25 mouse cellular contexts compared by ENCODE assay signal in the genomic region with DNA sequence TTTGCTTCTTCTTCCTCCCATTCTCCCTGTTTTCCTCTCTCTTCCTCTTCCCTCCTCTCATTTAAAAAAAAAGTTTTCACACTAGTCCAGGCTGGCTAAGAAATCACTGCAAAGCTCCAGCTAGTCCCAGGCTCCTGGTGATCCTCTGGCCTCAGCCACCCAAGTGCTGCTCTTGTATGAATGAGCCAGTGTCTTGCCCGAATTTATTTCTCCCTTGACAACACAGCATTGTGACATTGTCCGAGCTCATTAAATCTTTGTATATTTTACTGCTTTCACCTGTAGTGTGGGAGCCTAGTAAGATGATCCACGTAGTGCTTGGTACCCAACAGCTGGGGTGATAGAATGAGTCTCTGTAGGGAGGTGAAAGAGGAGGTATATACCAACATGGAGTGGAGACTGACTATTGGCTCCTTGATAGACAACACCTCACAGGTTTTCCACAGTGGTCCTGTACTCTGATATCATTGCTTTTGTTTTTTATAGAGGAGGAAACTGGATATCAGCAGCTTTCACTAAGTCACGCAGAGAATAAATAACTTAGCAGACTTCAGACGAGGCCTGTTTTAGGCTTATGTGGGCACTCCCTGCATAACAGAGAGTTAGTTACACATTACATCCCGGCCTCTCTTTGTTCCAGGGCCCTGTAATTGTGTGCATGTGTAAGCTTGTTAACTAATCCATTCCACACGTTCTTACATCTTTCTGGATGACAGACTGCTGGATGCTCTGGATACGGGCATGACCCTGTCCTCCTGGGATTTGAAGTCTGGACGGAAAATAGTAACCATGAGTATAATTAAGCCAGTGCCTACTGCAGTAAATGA. TPM values are rescaled to one million over a fixed set of nuclear protein-coding genes. Genes with fewer than 3 reads are reported as not detected.
A peak's percentile ranks its signal among the peaks of the same experiment; 100 is the strongest.
DNase-seq lines count a peak whose midpoint lies in the region; ATAC-seq lines count a peak whose summit lies in the region.
"Had no signal": no experiment of that assay in that cellular context is flagged by ENCODE, and none has a peak within 500 bp of the region (broad histone marks: within the 10 kb centered on the region; RNA-seq: fewer than 3 reads in every experiment).

No protein-coding gene starts in this region.

- no peaks in the 10 kb centered on the region for H3K36me3 ChIP-seq in hindbrain, embryonic 11.5 days (ENCODE audit: control insufficient read depth, insufficient read depth, low read length)
- H3K36me3 ChIP-seq in hindbrain, embryonic 16.5 days (ENCODE audit: control insufficient read depth, insufficient read depth, low read length), result no peaks in the 10 kb centered on the region
- no peaks in the 10 kb centered on the region for H3K36me3 ChIP-seq in limb, embryonic 11.5 days (ENCODE audit: control insufficient read depth, insufficient read depth, low read length)
- H3K36me3 ChIP-seq in limb, embryonic 10.5 days, result peaks cover 8% of the 10 kb centered on the region; the same call in 1 of the 2 replicates
- 0 out of 2 replicates have a peak, but pooled peaks cover 8% of the 10 kb centered on the region for H3K36me3 ChIP-seq in embryonic facial prominence, embryonic 14.5 days (ENCODE audit: control insufficient read depth, insufficient read depth, low read length)
- H3K36me3 ChIP-seq in intestine, embryonic 15.5 days, result no peaks in the 10 kb centered on the region
- H3K36me3 ChIP-seq: G1E; limb, embryonic 15.5 days; lung, embryonic 15.5 days had no signal

- WGBS in hindbrain, embryonic 11.5 days, result 78% methylated on average over 9 of the region's 9 CpGs
- 82% methylated on average over 9 of the region's 9 CpGs for WGBS in hindbrain, embryonic 16.5 days
- WGBS in limb, embryonic 11.5 days, result 43% methylated on average over 9 of the region's 9 CpGs
- 61% methylated on average over 9 of the region's 9 CpGs for WGBS in limb, embryonic 10.5 days
- WGBS in embryonic facial prominence, embryonic 14.5 days, result 34% methylated on average over 9 of the region's 9 CpGs
- 83% methylated on average over 9 of the region's 9 CpGs for WGBS in intestine, embryonic 15.5 days

- H3K4me2 ChIP-seq in hindbrain, embryonic 11.5 days (replicated peaks; ENCODE audit: low read depth, low read length), result no peak overlapping the region
- H3K4me2 ChIP-seq in hindbrain, embryonic 16.5 days (ENCODE audit: low read length), result no peak overlapping the region
- no peak overlapping the region for H3K4me2 ChIP-seq in limb, embryonic 11.5 days (ENCODE audit: low read depth, severe bottlenecking)
- no peak overlapping the region for H3K4me2 ChIP-seq in embryonic facial prominence, embryonic 14.5 days (ENCODE audit: low read depth, low read length)
- no peak overlapping the region for H3K4me2 ChIP-seq in intestine, embryonic 15.5 days (replicated peaks)
- H3K4me2 ChIP-seq: embryonic facial prominence, embryonic 13.5 days; forebrain, embryonic 13.5 days; heart, embryonic 11.5 days; limb, embryonic 15.5 days; lung, embryonic 15.5 days had no signal

- no peaks in the 10 kb centered on the region for H3K27me3 ChIP-seq in hindbrain, embryonic 11.5 days (ENCODE audit: control insufficient read depth, insufficient read depth, low read length)
- no peaks in the 10 kb centered on the region for H3K27me3 ChIP-seq in hindbrain, embryonic 16.5 days (replicated peaks; ENCODE audit: control insufficient read depth, insufficient read depth, low read length)
- H3K27me3 ChIP-seq in limb, embryonic 11.5 days (ENCODE audit: control insufficient read depth, insufficient read depth, low read length), result no peaks in the 10 kb centered on the region
- H3K27me3 ChIP-seq in limb, embryonic 10.5 days (ENCODE audit: low read depth, poor library complexity, severe bottlenecking), result no peaks in the 10 kb centered on the region
- no peaks in the 10 kb centered on the region for H3K27me3 ChIP-seq in embryonic facial prominence, embryonic 14.5 days (replicated peaks; ENCODE audit: control insufficient read depth, insufficient read depth, low read length)
- no peaks in the 10 kb centered on the region for H3K27me3 ChIP-seq in intestine, embryonic 15.5 days (replicated peaks)
- H3K27me3 ChIP-seq: CH12.LX; embryonic facial prominence, embryonic 13.5 days; forebrain, embryonic 13.5 days; limb, embryonic 15.5 days; lung, embryonic 15.5 days; megakaryocyte, embryonic 14.5 days had no signal

- H3K4me3 ChIP-seq in hindbrain, embryonic 11.5 days (ENCODE audit: low read depth, low read length), result no peak overlapping the region
- no peak overlapping the region for H3K4me3 ChIP-seq in hindbrain, embryonic 16.5 days (ENCODE audit: low read length)
- H3K4me3 ChIP-seq in limb, embryonic 11.5 days (ENCODE audit: low read depth, low read length), result no peak overlapping the region
- H3K4me3 ChIP-seq in limb, embryonic 10.5 days, result no peak overlapping the region
- no peak overlapping the region for H3K4me3 ChIP-seq in embryonic facial prominence, embryonic 14.5 days (ENCODE audit: low read depth, low read length)
- no peak overlapping the region for H3K4me3 ChIP-seq in intestine, embryonic 15.5 days (replicated peaks)
- H3K4me3 ChIP-seq: embryonic facial prominence, embryonic 13.5 days; forebrain, embryonic 13.5 days; hindbrain, embryonic 10.5 days; limb, embryonic 15.5 days; lung, embryonic 15.5 days; megakaryocyte, embryonic 14.5 days had no signal

- H3K9me3 ChIP-seq in hindbrain, embryonic 11.5 days (ENCODE audit: control insufficient read depth, low read length), result no peaks in the 10 kb centered on the region
- peaks cover 5% of the 10 kb centered on the region for H3K9me3 ChIP-seq in hindbrain, embryonic 16.5 days (ENCODE audit: control insufficient read depth, low read length)
- H3K9me3 ChIP-seq in limb, embryonic 11.5 days (ENCODE audit: control insufficient read depth, low read length), result no peaks in the 10 kb centered on the region
- H3K9me3 ChIP-seq in limb, embryonic 10.5 days (replicated peaks), result no peaks in the 10 kb centered on the region
- peaks cover 4% of the 10 kb centered on the region; the same call in 1 of the 2 replicates for H3K9me3 ChIP-seq in embryonic facial prominence, embryonic 14.5 days (ENCODE audit: control insufficient read depth, low read length)
- H3K9me3 ChIP-seq in intestine, embryonic 15.5 days, result no peaks in the 10 kb centered on the region
- H3K9me3 ChIP-seq: forebrain, embryonic 13.5 days; G1E; limb, embryonic 15.5 days; lung, embryonic 15.5 days; megakaryocyte, embryonic 14.5 days had no signal

- ATAC-seq in hindbrain, embryonic 11.5 days (ENCODE audit: low FRiP score), result no peak
- no peak for ATAC-seq in hindbrain, embryonic 16.5 days
- ATAC-seq in limb, embryonic 11.5 days (ENCODE audit: insufficient number of reproducible peaks, low FRiP score, low TSS enrichment, low read depth), result peak; percentile 65
- peak; percentile 85 for ATAC-seq in embryonic facial prominence, embryonic 14.5 days (ENCODE audit: low read depth)
- ATAC-seq in intestine, embryonic 15.5 days, result no peak
- ATAC-seq: forebrain, embryonic 13.5 days had no signal

- H3K4me1 ChIP-seq in hindbrain, embryonic 11.5 days (replicated peaks; ENCODE audit: control insufficient read depth, insufficient read depth, low read length), result no peaks in the 10 kb centered on the region
- H3K4me1 ChIP-seq in hindbrain, embryonic 16.5 days (ENCODE audit: control insufficient read depth, insufficient read depth, low read depth, low read length), result no peaks in the 10 kb centered on the region
- H3K4me1 ChIP-seq in limb, embryonic 11.5 days (ENCODE audit: control insufficient read depth, insufficient read depth, low read length), result no peaks in the 10 kb centered on the region
- H3K4me1 ChIP-seq in limb, embryonic 10.5 days, result peaks cover 12% of the 10 kb centered on the region; the same call in 1 of the 2 replicates
- H3K4me1 ChIP-seq in embryonic facial prominence, embryonic 14.5 days (ENCODE audit: control insufficient read depth, insufficient read depth, low read length), result no peaks in the 10 kb centered on the region
- no peaks in the 10 kb centered on the region for H3K4me1 ChIP-seq in intestine, embryonic 15.5 days (replicated peaks)
- H3K4me1 ChIP-seq: forebrain, embryonic 13.5 days; hindbrain, embryonic 10.5 days; limb, embryonic 15.5 days; lung, embryonic 15.5 days; megakaryocyte, embryonic 14.5 days had no signal

- DNase-seq in hindbrain, embryonic 11.5 days (ENCODE audit: low spot score), result peak; percentile 12
- no peak for DNase-seq in limb, embryonic 11.5 days (ENCODE audit: low spot score)
- no peak for DNase-seq in limb, embryonic 10.5 days (ENCODE audit: low spot score)
- peak; percentile 48 for DNase-seq in embryonic facial prominence, embryonic 14.5 days (ENCODE audit: low spot score)
- no peak for DNase-seq in cerebellum, postnatal 14 days
- DNase-seq: adrenal gland, postnatal 10 days; cerebellum, adult 18-20 months; cerebellum, postnatal 25 days; gastrocnemius, postnatal 10 days; layer of hippocampus, postnatal 36 days; lung, postnatal 36 days; midbrain, embryonic 14.5 days; thymus, postnatal 14 days had no signal

- H3K9ac ChIP-seq in hindbrain, embryonic 11.5 days (ENCODE audit: low read depth, low read length), result no peak overlapping the region
- H3K9ac ChIP-seq in hindbrain, embryonic 16.5 days (ENCODE audit: low read depth, low read length), result no peak overlapping the region
- H3K9ac ChIP-seq in limb, embryonic 11.5 days (ENCODE audit: low read length), result no peak overlapping the region
- no peak overlapping the region for H3K9ac ChIP-seq in embryonic facial prominence, embryonic 14.5 days (ENCODE audit: low read depth, low read length)
- no peak overlapping the region for H3K9ac ChIP-seq in intestine, embryonic 15.5 days
- H3K9ac ChIP-seq: embryonic facial prominence, embryonic 13.5 days; forebrain, embryonic 13.5 days; limb, embryonic 15.5 days; liver, embryonic 14.5 days; lung, embryonic 15.5 days had no signal

- H3K27ac ChIP-seq in hindbrain, embryonic 11.5 days (ENCODE audit: low read depth, low read length), result no peak overlapping the region
- H3K27ac ChIP-seq in hindbrain, embryonic 16.5 days (ENCODE audit: low read depth, low read length), result no peak overlapping the region
- no peak overlapping the region for H3K27ac ChIP-seq in limb, embryonic 11.5 days (replicated peaks; ENCODE audit: low read depth, low read length)
- no peak overlapping the region for H3K27ac ChIP-seq in limb, embryonic 10.5 days
- H3K27ac ChIP-seq in embryonic facial prominence, embryonic 14.5 days (replicated peaks; ENCODE audit: low read depth, low read length), result no peak overlapping the region
- H3K27ac ChIP-seq in intestine, embryonic 15.5 days, result no peak overlapping the region
- H3K27ac ChIP-seq: embryonic facial prominence, embryonic 13.5 days; forebrain, embryonic 13.5 days; hindbrain, embryonic 10.5 days; limb, embryonic 15.5 days; liver, embryonic 14.5 days; lung, embryonic 15.5 days had no signal

RNA-seq across cellular contexts. Expression of a gene that starts 15.8 kb away (rescaled TPM):
- polyA plus RNA-seq in hindbrain, embryonic 11.5 days (2014; fragmentation: Nextera tagmentation; extraction: Ambion mirVana), result 54.1 and 57.2 TPM in 2 replicates
- polyA plus RNA-seq in hindbrain, embryonic 16.5 days (2015; fragmentation: Nextera tagmentation; extraction: Ambion mirVana), result 42.0 and 46.5 TPM in 2 replicates
- polyA plus RNA-seq in limb, embryonic 11.5 days (2014; fragmentation: Nextera tagmentation; extraction: Ambion mirVana), result 61.1 and 66.3 TPM in 2 replicates
- 68.6 and 68.7 TPM in 2 replicates for polyA plus RNA-seq in limb, embryonic 10.5 days (2016; fragmentation: Nextera tagmentation; extraction: Ambion mirVana)
- 41.6 and 46.6 TPM in 2 replicates for polyA plus RNA-seq in embryonic facial prominence, embryonic 14.5 days (2014; fragmentation: Nextera tagmentation; extraction: Ambion mirVana)
- 39.5 and 41.2 TPM in 2 replicates for polyA plus RNA-seq in intestine, embryonic 15.5 days (2015; fragmentation: Nextera tagmentation; extraction: Ambion mirVana)

Comparison
In these comparisons a context has a peak if more than half of its experiments do, and no peak if none do; other contexts are left out.
1. ATAC-seq: peak in limb, embryonic 11.5 days (single experiment) and embryonic facial prominence, embryonic 14.5 days (single experiment); none in hindbrain, embryonic 11.5 days (single experiment), hindbrain, embryonic 16.5 days (single experiment) and intestine, embryonic 15.5 days (single experiment).
2. DNase-seq: peak in hindbrain, embryonic 11.5 days (single experiment) and embryonic facial prominence, embryonic 14.5 days (single experiment); none in limb, embryonic 11.5 days (single experiment), limb, embryonic 10.5 days (single experiment) and cerebellum, postnatal 14 days (0 of 2).